Mouse (Mus musculus) heart, embryonic 15.5 days (tissue): Measurements from ENCODE around the gene Anp32b. TPM values are rescaled to one million over a fixed set of nuclear protein-coding genes. Genes with fewer than 3 reads are reported as not detected.

Experiments
- ATAC-seq: fragments of 200-750 bp; cut with Nextera tagmentation; replicated peaks from 2 replicates; pipeline ENCODE4 v1.8.0; 2017; ENCODE audit warnings: low read depth, moderate TSS enrichment; ENCODE audit not compliant: insufficient number of reproducible peaks, insufficient read depth, low FRiP score
- H3K27ac ChIP-seq: fragments of 300-500 bp; sonication (generic); 2 replicates; pipeline ENCODE4 v1.5.1; 2015; ENCODE audit warnings: mild to moderate bottlenecking, inconsistent platforms
- H3K27me3 ChIP-seq: fragments of 300-500 bp; sonication (generic); 2 replicates; pipeline ENCODE4 v1.6.1; 2015; ENCODE audit warnings: inconsistent platforms
- H3K36me3 ChIP-seq: fragments of 300-500 bp; sonication (generic); 2 replicates; pipeline ENCODE4 v1.6.1; 2015; ENCODE audit warnings: mild to moderate bottlenecking, inconsistent platforms
- H3K4me1 ChIP-seq: fragments of 300-500 bp; sonication (generic); replicated peaks from 2 replicates; pipeline ENCODE4 v1.6.1; 2015; ENCODE audit warnings: inconsistent platforms
- H3K4me2 ChIP-seq: fragments of 300-500 bp; sonication (generic); 2 replicates; pipeline ENCODE4 v1.6.1; 2015; ENCODE audit warnings: inconsistent platforms, mild to moderate bottlenecking, moderate library complexity
- H3K4me3 ChIP-seq: fragments of 300-500 bp; sonication (generic); 2 replicates; pipeline ENCODE4 v1.5.1; 2015; ENCODE audit warnings: mild to moderate bottlenecking, inconsistent platforms
- H3K9ac ChIP-seq: fragments of 300-500 bp; sonication (generic); 2 replicates; pipeline ENCODE4 v1.6.1; 2015; ENCODE audit warnings: mild to moderate bottlenecking, inconsistent platforms
- H3K9me3 ChIP-seq: fragments of 300-500 bp; sonication (generic); replicated peaks from 2 replicates; pipeline ENCODE4 v1.6.1; 2016; ENCODE audit warnings: inconsistent platforms
- WGBS: fragments of 180-500 bp; shearing (Covaris S2); methylation state at CpG from one replicate; pipeline ENCODE4 v1.1.7; 2015; ENCODE audit warnings: mixed read lengths; 5-methylcytosine and 5-hydroxymethylcytosine counted together
- polyA plus RNA-seq: library from polyadenylated mRNA; unstranded; fragments of >200 nt; fragmentation: Nextera tagmentation; extraction: Ambion mirVana; gene quantifications from 2 replicates; pipeline ENCODE4 v1.2.1, GENCODE M21; 2015

Gene Anp32b
- polyA plus RNA-seq, 1 experiment from 2014 or later = 140 TPM

- ATAC-seq = no peak
- Histone ChIP-seq H3K36me3 (peaks cover under 1% of the 10 kb centered on the region; the same call in 1 of the 2 replicates), H3K4me2 (peak overlapping the region; percentile 99), H3K4me3 (peak overlapping the region; percentile 76), H3K27me3 (no peaks in the 10 kb centered on the region), H3K9ac (no peak overlapping the region), H3K4me1 (peaks cover 10% of the 10 kb centered on the region), H3K9me3 (no peaks in the 10 kb centered on the region), H3K27ac (peak overlapping the region; percentile 25)
- WGBS = 8% methylated on average over 16 of the region's 16 CpGs
Measured at GRCm38 (mm10) chr4:46507736-46508460, 57.2 kb downstream of the Anp32b start.

GRCm38 (mm10) chr4:46520491-46520890, 69.8 kb downstream of the Anp32b start:
- no peak overlapping the region for H3K4me3 ChIP-seq
- H3K4me2 ChIP-seq = peak overlapping the region; percentile 32
- H3K4me1 ChIP-seq = peaks cover 20% of the 10 kb centered on the region
- 0 out of 2 replicates have a peak, but pooled peaks cover 7% of the 10 kb centered on the region for H3K27me3 ChIP-seq
- 40% methylated on average over 2 of the region's 2 CpGs for WGBS
- H3K36me3 ChIP-seq = no peaks in the 10 kb centered on the region
- H3K9me3 ChIP-seq = no peaks in the 10 kb centered on the region
- peak; percentile 85 for ATAC-seq
- peak overlapping the region; percentile 57 for H3K27ac ChIP-seq
- H3K9ac ChIP-seq = no peak overlapping the region

- no peak overlapping the region for H3K27ac ChIP-seq
- H3K27me3 ChIP-seq = 0 out of 2 replicates have a peak, but pooled peaks cover 9% of the 10 kb centered on the region
- peak overlapping the region; percentile 32; the same call in 1 of the 2 replicates for H3K4me2 ChIP-seq
- no peak for ATAC-seq
- 40% methylated on average over 10 of the region's 10 CpGs for WGBS
- no peak overlapping the region for H3K4me3 ChIP-seq
- H3K9me3 ChIP-seq = no peaks in the 10 kb centered on the region
- no peak overlapping the region for H3K9ac ChIP-seq
- H3K4me1 ChIP-seq = peaks cover 20% of the 10 kb centered on the region
- H3K36me3 ChIP-seq = no peaks in the 10 kb centered on the region
Measured at GRCm38 (mm10) chr4:46521457-46521856, 70.8 kb downstream of the Anp32b start.

Other genes with a start within 250 kb of the Anp32b start
- not detected in 2 replicates for gene Foxe1, start 107.3 kb upstream of the Anp32b start, polyA plus RNA-seq
- 7.8 and 8.7 TPM in 2 replicates for gene Trmo, start 61.5 kb upstream of the Anp32b start, polyA plus RNA-seq
- gene Hemgn, start 37.4 kb upstream of the Anp32b start, polyA plus RNA-seq = 1.1 and 3.5 TPM in 2 replicates
- 48.0 and 63.1 TPM in 2 replicates for gene Nans, start 38.3 kb downstream of the Anp32b start, polyA plus RNA-seq
- 1.7 and 3.7 TPM in 2 replicates for gene Trim14, start 85.2 kb downstream of the Anp32b start, polyA plus RNA-seq
- gene Coro2a, start 151.3 kb downstream of the Anp32b start, polyA plus RNA-seq = 0.87 and 6.5 TPM in 2 replicates
- gene Tbc1d2, start 199.3 kb downstream of the Anp32b start, polyA plus RNA-seq = 0.55 and 1.1 TPM in 2 replicates